Comparison of ENCODE assay signal across 16 mouse cellular contexts in genomic region chr10:108372858-108373257, GRCm38 (mm10). TPM values are rescaled to one million over a fixed set of nuclear protein-coding genes. Genes with fewer than 3 reads are reported as not detected.
"Had no signal": no experiment of that assay in that cellular context is flagged by ENCODE, and none has a peak within 500 bp of the region (broad histone marks: within the 10 kb centered on the region; RNA-seq: fewer than 3 reads in every experiment).

No protein-coding gene starts in this region.

- H3K9ac ChIP-seq: limb, embryonic 12.5 days; liver, embryonic 13.5 days; neural tube, embryonic 13.5 days had no signal

- H3K4me2 ChIP-seq: limb, embryonic 12.5 days; liver, embryonic 13.5 days; midbrain, embryonic 11.5 days; neural tube, embryonic 13.5 days had no signal

- H3K27ac ChIP-seq: layer of hippocampus, adult 2 months; limb, embryonic 12.5 days; liver, embryonic 13.5 days; macrophage; neural tube, embryonic 13.5 days had no signal

- H3K9me3 ChIP-seq: liver, embryonic 13.5 days had no signal

- H3K27me3 ChIP-seq: limb, embryonic 12.5 days; liver, embryonic 13.5 days; megakaryocyte, embryonic 14.5 days; neural tube, embryonic 13.5 days had no signal

- ATAC-seq: midbrain, embryonic 16.5 days had no signal

- H3K36me3 ChIP-seq: limb, embryonic 12.5 days; liver, embryonic 13.5 days; neural tube, embryonic 13.5 days had no signal

- H3K4me3 ChIP-seq: layer of hippocampus, adult 2 months; limb, embryonic 12.5 days; liver, embryonic 13.5 days; megakaryocyte, embryonic 14.5 days; neural tube, embryonic 13.5 days had no signal

- DNase-seq: kidney, postnatal 10 days; kidney, postnatal 4 days; liver; liver, embryonic 13.5 days; lung, adult 18-20 months; right cerebral cortex, postnatal 4 days; spleen, adult 18-20 months; thymus, adult 18-20 months; thymus, postnatal 14 days had no signal

- H3K4me1 ChIP-seq: liver, embryonic 13.5 days; megakaryocyte, embryonic 14.5 days; neural tube, embryonic 13.5 days had no signal

RNA-seq across cellular contexts. Expression of gene Pawr, which starts 40.9 kb away (rescaled TPM):
- polyA plus RNA-seq: macrophage had no signal
